Mouse (Mus musculus): ENCODE measurements at regions not wholly inside any gene's neighbourhood (a gene's known extent, or its start where the extent isn't known, plus 50 kb on each side); places are given as distances from the start of the nearest gene placed in this dataset.

- TF ChIP-seq POLR2A (IDR thresholded peaks at IDR 0.05; ENCODE audit: insufficient read depth, low read length), result no peak
- TF ChIP-seq CTCF (IDR thresholded peaks at IDR 0.05; ENCODE audit: low read depth, low read length), result no peak
These were observed 70.8 kb downstream of the Rplp1 start for GRCm38 (mm10) chr9:61843513-61843912.
